8 mouse cellular contexts compared by ENCODE assay signal in the genomic region with DNA sequence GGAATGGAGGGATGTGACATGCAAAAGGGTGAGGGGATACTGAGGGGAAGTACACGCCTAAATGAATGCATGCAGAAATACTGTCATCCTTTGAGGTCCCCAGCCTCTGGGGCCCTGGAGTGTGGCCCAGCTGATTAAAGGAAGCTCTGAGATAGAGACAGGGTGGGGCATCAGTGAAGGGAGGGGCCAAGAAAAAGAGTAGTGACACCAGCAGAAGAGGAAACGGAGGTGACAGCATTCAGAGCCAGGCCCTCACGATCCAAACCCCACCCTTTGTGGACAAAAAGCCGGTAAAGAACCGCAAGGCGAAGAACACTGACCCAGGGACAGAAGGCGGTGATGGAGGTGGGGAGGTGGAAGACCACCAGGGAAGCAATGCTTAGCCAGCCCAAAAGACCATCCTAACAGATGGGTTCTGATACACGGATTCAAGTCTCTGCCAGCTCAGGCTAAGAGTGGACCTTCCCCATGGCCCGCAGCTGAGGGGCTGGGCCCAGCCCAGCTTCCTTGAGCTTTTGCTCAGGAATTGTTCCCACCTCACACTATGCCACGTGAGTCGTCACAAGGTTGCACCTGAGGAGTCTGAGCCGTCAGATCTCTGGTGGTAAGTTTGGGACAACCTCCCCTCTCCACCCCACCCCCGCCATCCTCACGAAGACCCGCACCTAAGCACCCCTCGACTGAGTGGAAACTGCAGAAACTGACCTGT. TPM values are rescaled to one million over a fixed set of nuclear protein-coding genes. Genes with fewer than 3 reads are reported as not detected.
DNase-seq lines count a peak whose midpoint lies in the region; ATAC-seq lines count a peak whose summit lies in the region.

No protein-coding gene starts in this region.

- H3K9me3 ChIP-seq in kidney, embryonic 14.5 days (ENCODE audit: control insufficient read depth, low read length), result no peaks in the 10 kb centered on the region
- 0 out of 2 replicates have a peak, but pooled peaks cover 3% of the 10 kb centered on the region for H3K9me3 ChIP-seq in forebrain, embryonic 12.5 days
- H3K9me3 ChIP-seq in midbrain, embryonic 16.5 days (replicated peaks; ENCODE audit: control insufficient read depth, low read length, poor library complexity, severe bottlenecking), result no peaks in the 10 kb centered on the region

- peak overlapping the region; percentile 51; the same call in 1 of the 2 replicates for H3K9ac ChIP-seq in kidney, embryonic 14.5 days (ENCODE audit: low read depth, low read length)
- 0 out of 2 replicates have a peak overlapping the region, but pooled peaks have one; percentile 25 for H3K9ac ChIP-seq in forebrain, embryonic 12.5 days
- peak overlapping the region; percentile 57 for H3K9ac ChIP-seq in midbrain, embryonic 16.5 days (ENCODE audit: low read depth, low read length)

- ATAC-seq in kidney, embryonic 14.5 days (ENCODE audit: low FRiP score, low TSS enrichment), result no peak
- no peak for ATAC-seq in forebrain, embryonic 12.5 days (ENCODE audit: low FRiP score)
- no peak for ATAC-seq in midbrain, embryonic 16.5 days

- H3K4me3 ChIP-seq in kidney, embryonic 14.5 days (ENCODE audit: low read length), result peak overlapping the region; percentile 23
- H3K4me3 ChIP-seq in forebrain, embryonic 12.5 days (replicated peaks), result no peak overlapping the region
- H3K4me3 ChIP-seq in midbrain, embryonic 16.5 days (ENCODE audit: low read depth, low read length), result no peak overlapping the region

- no peaks in the 10 kb centered on the region for H3K27me3 ChIP-seq in kidney, embryonic 14.5 days (ENCODE audit: control insufficient read depth, insufficient read depth, low read length)
- H3K27me3 ChIP-seq in forebrain, embryonic 12.5 days, result peaks cover 34% of the 10 kb centered on the region
- H3K27me3 ChIP-seq in midbrain, embryonic 16.5 days (ENCODE audit: control insufficient read depth, insufficient read depth, low read depth, low read length), result no peaks in the 10 kb centered on the region

- H3K4me1 ChIP-seq in kidney, embryonic 14.5 days (ENCODE audit: control insufficient read depth, insufficient read depth, low read length), result peaks cover 6% of the 10 kb centered on the region; the same call in 1 of the 2 replicates
- H3K4me1 ChIP-seq in forebrain, embryonic 12.5 days, result peaks cover 12% of the 10 kb centered on the region
- peaks cover 9% of the 10 kb centered on the region; the same call in 1 of the 2 replicates for H3K4me1 ChIP-seq in midbrain, embryonic 16.5 days (ENCODE audit: control insufficient read depth, insufficient read depth, low read length)

- H3K27ac ChIP-seq in kidney, embryonic 14.5 days (ENCODE audit: low read depth, low read length), result no peak overlapping the region
- no peak overlapping the region for H3K27ac ChIP-seq in forebrain, embryonic 12.5 days
- H3K27ac ChIP-seq in midbrain, embryonic 16.5 days (ENCODE audit: low read length), result no peak overlapping the region

- H3K4me2 ChIP-seq in kidney, embryonic 14.5 days (replicated peaks; ENCODE audit: low read depth, low read length), result peak overlapping the region; percentile 53
- peak overlapping the region; percentile 40 for H3K4me2 ChIP-seq in forebrain, embryonic 12.5 days
- peak overlapping the region; percentile 47 for H3K4me2 ChIP-seq in midbrain, embryonic 16.5 days (ENCODE audit: low read length)

- 39% methylated on average over 16 of the region's 16 CpGs for WGBS in kidney, embryonic 14.5 days
- 47% methylated on average over 16 of the region's 16 CpGs for WGBS in forebrain, embryonic 12.5 days
- 41% methylated on average over 16 of the region's 16 CpGs for WGBS in midbrain, embryonic 16.5 days

- no peaks in the 10 kb centered on the region for H3K36me3 ChIP-seq in kidney, embryonic 14.5 days (ENCODE audit: control insufficient read depth, insufficient read depth, low read length)
- H3K36me3 ChIP-seq in forebrain, embryonic 12.5 days (replicated peaks), result no peaks in the 10 kb centered on the region
- H3K36me3 ChIP-seq in midbrain, embryonic 16.5 days (ENCODE audit: control insufficient read depth, insufficient read depth, low read length), result no peaks in the 10 kb centered on the region

- DNase-seq in kidney, postnatal 25 days, result no peak
- DNase-seq in liver, result peak; percentile 89
- no peak for DNase-seq in embryo, embryonic 10.5 days (ENCODE audit: low spot score)
- DNase-seq in layer of hippocampus, adult 9-11 months, result no peak
- DNase-seq in frontal cortex, adult 2 months (ENCODE audit: extremely low spot score in 1 of 2, low spot score in 1 of 2), result no peak

RNA-seq across cellular contexts. Expression of gene Acot11, which starts 0.4 kb away (rescaled TPM):
- 1.4 and 2.2 TPM in 2 replicates for polyA plus RNA-seq in kidney, embryonic 14.5 days (2014; fragmentation: Nextera tagmentation; extraction: Ambion mirVana)
- polyA plus RNA-seq in forebrain, embryonic 12.5 days (2016; fragmentation: Nextera tagmentation; extraction: Ambion mirVana), result 1.4 TPM in 2 replicates
- 1.9 and 2.2 TPM in 2 replicates for polyA plus RNA-seq in midbrain, embryonic 16.5 days (2015; fragmentation: Nextera tagmentation; extraction: Ambion mirVana)
- polyA plus RNA-seq in frontal cortex, adult 2 months (2012; rRNA removed), result 19.4 and 21.4 TPM in 2 replicates
